Mouse (Mus musculus): ENCODE data around the gene Plppr5. TPM values are rescaled to one million over a fixed set of nuclear protein-coding genes. Genes with fewer than 3 reads are reported as not detected.

Gene Plppr5
- polyA plus RNA-seq, 1 experiment = not detected

- TF ChIP-seq TAL1 (IDR thresholded peaks at IDR 0.05; ENCODE audit: low read length) (no peak), GATA1 (IDR thresholded peaks at IDR 0.05; ENCODE audit: low read length) (no peak)
- no peaks in the 10 kb centered on the region for H3K4me1 ChIP-seq (ENCODE audit: control insufficient read depth)
- H3K36me3 ChIP-seq (ENCODE audit: control insufficient read depth) = no peaks in the 10 kb centered on the region
- H3K27me3 ChIP-seq (ENCODE audit: control insufficient read depth) = no peaks in the 10 kb centered on the region
- H3K4me3 ChIP-seq (replicated peaks) = no peak overlapping the region
- H3K9me3 ChIP-seq (ENCODE audit: control insufficient read depth, low read length) = peaks cover 2% of the 10 kb centered on the region; the same call in 1 of the 2 replicates
Measured at GRCm38 (mm10) chr3:117684640-117685039, 110.0 kb downstream of the Plppr5 start.

- Histone ChIP-seq H3K4me1 (ENCODE audit: control insufficient read depth) (no peaks in the 10 kb centered on the region), H3K27me3 (ENCODE audit: control insufficient read depth) (no peaks in the 10 kb centered on the region), H3K4me3 (replicated peaks) (no peak overlapping the region), H3K9me3 (ENCODE audit: control insufficient read depth, low read length) (peaks cover 2% of the 10 kb centered on the region; the same call in 1 of the 2 replicates), H3K36me3 (ENCODE audit: control insufficient read depth) (no peaks in the 10 kb centered on the region)
- TF ChIP-seq TAL1 (IDR thresholded peaks at IDR 0.05; ENCODE audit: low read length) = no peak
- TF ChIP-seq GATA1 (IDR thresholded peaks at IDR 0.05; ENCODE audit: low read length) = no peak
Measured at GRCm38 (mm10) chr3:117686036-117686435, 111.4 kb downstream of the Plppr5 start.

- Histone ChIP-seq H3K4me3 (replicated peaks) (no peak overlapping the region), H3K4me1 (ENCODE audit: control insufficient read depth) (no peaks in the 10 kb centered on the region), H3K36me3 (ENCODE audit: control insufficient read depth) (no peaks in the 10 kb centered on the region), H3K9me3 (ENCODE audit: control insufficient read depth, low read length) (peaks cover 2% of the 10 kb centered on the region; the same call in 1 of the 2 replicates), H3K27me3 (ENCODE audit: control insufficient read depth) (no peaks in the 10 kb centered on the region)
- TF ChIP-seq TAL1 (IDR thresholded peaks at IDR 0.05; ENCODE audit: low read length) (no peak), GATA1 (IDR thresholded peaks at IDR 0.05; ENCODE audit: low read length) (no peak)
Measured at GRCm38 (mm10) chr3:117686648-117687047, 112.0 kb downstream of the Plppr5 start.

GRCm38 (mm10) chr3:117694736-117695135, 120.1 kb downstream of the Plppr5 start:
- Histone ChIP-seq H3K27me3 (ENCODE audit: control insufficient read depth) (no peaks in the 10 kb centered on the region), H3K4me1 (ENCODE audit: control insufficient read depth) (no peaks in the 10 kb centered on the region), H3K36me3 (ENCODE audit: control insufficient read depth) (no peaks in the 10 kb centered on the region), H3K9me3 (ENCODE audit: control insufficient read depth, low read length) (peaks cover 2% of the 10 kb centered on the region; the same call in 1 of the 2 replicates), H3K4me3 (replicated peaks) (no peak overlapping the region)
- no peak for TF ChIP-seq GATA1 (IDR thresholded peaks at IDR 0.05; ENCODE audit: low read length)
- TF ChIP-seq TAL1 (IDR thresholded peaks at IDR 0.05; ENCODE audit: low read length) = no peak

GRCm38 (mm10) chr3:117696350-117696749, 121.7 kb downstream of the Plppr5 start:
- Histone ChIP-seq H3K4me3 (replicated peaks) (no peak overlapping the region), H3K4me1 (ENCODE audit: control insufficient read depth) (no peaks in the 10 kb centered on the region), H3K27me3 (ENCODE audit: control insufficient read depth) (no peaks in the 10 kb centered on the region), H3K9me3 (ENCODE audit: control insufficient read depth, low read length) (peaks cover 4% of the 10 kb centered on the region; the same call in 1 of the 2 replicates), H3K36me3 (ENCODE audit: control insufficient read depth) (no peaks in the 10 kb centered on the region)
- TF ChIP-seq TAL1 (IDR thresholded peaks at IDR 0.05; ENCODE audit: low read length) (no peak), GATA1 (IDR thresholded peaks at IDR 0.05; ENCODE audit: low read length) (no peak)

- no peaks in the 10 kb centered on the region for H3K4me1 ChIP-seq (ENCODE audit: control insufficient read depth)
- H3K4me3 ChIP-seq (replicated peaks) = no peak overlapping the region
- H3K27me3 ChIP-seq (ENCODE audit: control insufficient read depth) = no peaks in the 10 kb centered on the region
- no peaks in the 10 kb centered on the region for H3K9me3 ChIP-seq (ENCODE audit: control insufficient read depth, low read length)
- H3K36me3 ChIP-seq (ENCODE audit: control insufficient read depth) = no peaks in the 10 kb centered on the region
- TF ChIP-seq TAL1 (IDR thresholded peaks at IDR 0.05; ENCODE audit: low read length) = no peak
- TF ChIP-seq GATA1 (IDR thresholded peaks at IDR 0.05; ENCODE audit: low read length) = no peak
Measured at GRCm38 (mm10) chr3:117708788-117709187, 134.2 kb downstream of the Plppr5 start.

GRCm38 (mm10) chr3:117716534-117717280, 142.1 kb downstream of the Plppr5 start:
- Histone ChIP-seq H3K4me1 (ENCODE audit: control insufficient read depth) (no peaks in the 10 kb centered on the region), H3K9me3 (ENCODE audit: control insufficient read depth, low read length) (0 out of 2 replicates have a peak, but pooled peaks cover 2% of the 10 kb centered on the region), H3K4me3 (replicated peaks) (no peak overlapping the region), H3K27me3 (ENCODE audit: control insufficient read depth) (no peaks in the 10 kb centered on the region), H3K36me3 (ENCODE audit: control insufficient read depth) (no peaks in the 10 kb centered on the region)
- TF ChIP-seq GATA1 (IDR thresholded peaks at IDR 0.05; ENCODE audit: low read length) (no peak), TAL1 (IDR thresholded peaks at IDR 0.05; ENCODE audit: low read length) (no peak)

- H3K9me3 ChIP-seq (ENCODE audit: control insufficient read depth, low read length) = no peaks in the 10 kb centered on the region
- no peaks in the 10 kb centered on the region for H3K36me3 ChIP-seq (ENCODE audit: control insufficient read depth)
- H3K4me1 ChIP-seq (ENCODE audit: control insufficient read depth) = no peaks in the 10 kb centered on the region
- TF ChIP-seq GATA1 (IDR thresholded peaks at IDR 0.05; ENCODE audit: low read length) (no peak), TAL1 (IDR thresholded peaks at IDR 0.05; ENCODE audit: low read length) (no peak)
- no peak overlapping the region for H3K4me3 ChIP-seq (replicated peaks)
- H3K27me3 ChIP-seq (ENCODE audit: control insufficient read depth) = no peaks in the 10 kb centered on the region
Measured at GRCm38 (mm10) chr3:117723390-117723789, 148.8 kb downstream of the Plppr5 start.

- H3K27me3 ChIP-seq (ENCODE audit: control insufficient read depth) = no peaks in the 10 kb centered on the region
- no peaks in the 10 kb centered on the region for H3K36me3 ChIP-seq (ENCODE audit: control insufficient read depth)
- TF ChIP-seq TAL1 (IDR thresholded peaks at IDR 0.05; ENCODE audit: low read length) (no peak), GATA1 (IDR thresholded peaks at IDR 0.05; ENCODE audit: low read length) (no peak)
- H3K9me3 ChIP-seq (ENCODE audit: control insufficient read depth, low read length) = no peaks in the 10 kb centered on the region
- no peaks in the 10 kb centered on the region for H3K4me1 ChIP-seq (ENCODE audit: control insufficient read depth)
- no peak overlapping the region for H3K4me3 ChIP-seq (replicated peaks)
Measured at GRCm38 (mm10) chr3:117724521-117724920, 149.9 kb downstream of the Plppr5 start.
